Mouse (Mus musculus) lung, adult 2 months (tissue): ENCODE results near the gene Cd2. TPM values are rescaled to one million over a fixed set of nuclear protein-coding genes. Genes with fewer than 3 reads are reported as not detected.

Experiments used
- DNase-seq: peaks from one replicate; pipeline ENCODE4 v3.0.0; 2022
- H3K4me1 ChIP-seq: fragments of 200-500 bp; 2 replicates; pipeline ENCODE4 v1.6.1; 2011; ENCODE audit warnings: low read length; ENCODE audit not compliant: control insufficient read depth, insufficient read depth
- H3K4me3 ChIP-seq: fragments of 200-500 bp; replicated peaks from 2 replicates; pipeline ENCODE3; 2011; ENCODE audit warnings: low read depth, mild to moderate bottlenecking, control low read depth, low read length; ENCODE audit errors: extremely low read depth
- CTCF ChIP-seq: fragments of 200-500 bp; IDR thresholded peaks from 2 replicates; pipeline ENCODE4 v1.5.1; 2011; ENCODE audit warnings: mild to moderate bottlenecking, low read length, control low read depth; ENCODE audit not compliant: insufficient read depth
- POLR2A ChIP-seq: fragments of 200-500 bp; IDR thresholded peaks from 2 replicates; pipeline ENCODE4 v1.6.1; 2011; ENCODE audit warnings: low read depth, mild to moderate bottlenecking, control low read depth, low read length, borderline replicate concordance; ENCODE audit errors: extremely low read depth
- WGBS: fragments of 180-500 bp; shearing (Covaris S2); methylation state at CpG from one replicate; pipeline ENCODE4 v1.1.7; 2018; 5-methylcytosine and 5-hydroxymethylcytosine counted together
- polyA plus RNA-seq: library from polyadenylated mRNA; depleted of rRNA; stranded (reverse); fragments of >200 nt; gene quantifications from 2 replicates; pipeline ENCODE4 v1.2.3, GENCODE M21; 2012

The Cd2 gene
- polyA plus RNA-seq, 1 experiment: 11.4 TPM

GRCm38 (mm10) chr3:101293571-101294135 is 5.9 kb upstream of the Cd2 start:
- Histone ChIP-seq H3K4me1 (peaks cover 7% of the 10 kb centered on the region), H3K4me3 (no peak overlapping the region)
- TF ChIP-seq CTCF (no peak), POLR2A (no peak)
- DNase-seq: peak; percentile 25
- 52% methylated on average over 8 of the region's 8 CpGs for WGBS

- TF ChIP-seq POLR2A (no peak), CTCF (no peak)
- no peak for DNase-seq
These were observed 4.9 kb upstream of the Cd2 start for GRCm38 (mm10) chr3:101292611-101293010.

GRCm38 (mm10) chr3:101290587-101291520 is 3.1 kb upstream of the Cd2 start:
- no peak overlapping the region for H3K4me3 ChIP-seq
- peak; percentile 53; the same call in 1 of the 2 replicates for TF ChIP-seq POLR2A
- TF ChIP-seq CTCF: no peak
- H3K4me1 ChIP-seq: peaks cover 7% of the 10 kb centered on the region
- WGBS: 46% methylated on average over 19 of the region's 19 CpGs
- no peak for DNase-seq

More at GRCm38 (mm10) chr3:101292611-101293010, 4.9 kb upstream of the Cd2 start:
- H3K4me1 ChIP-seq: peaks cover 7% of the 10 kb centered on the region
- no peak overlapping the region for H3K4me3 ChIP-seq
- 78% methylated on average over 5 of the region's 5 CpGs for WGBS

- H3K4me1 ChIP-seq: peaks cover 6% of the 10 kb centered on the region
- no peak overlapping the region for H3K4me3 ChIP-seq
- DNase-seq: no peak
- TF ChIP-seq POLR2A (no peak), CTCF (no peak)
- WGBS: 86% methylated on average over 7 of the region's 7 CpGs
These were observed 2.3 kb upstream of the Cd2 start for GRCm38 (mm10) chr3:101290036-101290435.

- Histone ChIP-seq H3K4me3 (no peak overlapping the region), H3K4me1 (peaks cover 2% of the 10 kb centered on the region; the same call in 1 of the 2 replicates)
- no peak for DNase-seq
- TF ChIP-seq POLR2A (no peak), CTCF (no peak)
- WGBS: 84% methylated on average over 3 of the region's 3 CpGs
These were observed 1.7 kb upstream of the Cd2 start for GRCm38 (mm10) chr3:101289406-101289805.

- DNase-seq: no peak
- WGBS: 80% methylated on average over 12 of the region's 12 CpGs
- Histone ChIP-seq H3K4me1 (peaks cover 2% of the 10 kb centered on the region), H3K4me3 (peak overlapping the region; percentile 21)
- TF ChIP-seq POLR2A (no peak), CTCF (no peak)
These were observed 1.1 kb downstream of the Cd2 start for GRCm38 (mm10) chr3:101286336-101287325.

GRCm38 (mm10) chr3:101285851-101286250 is 1.9 kb downstream of the Cd2 start:
- Histone ChIP-seq H3K4me1 (peaks cover 7% of the 10 kb centered on the region), H3K4me3 (no peak overlapping the region)
- TF ChIP-seq POLR2A (no peak), CTCF (no peak)
- WGBS: 87% methylated on average over 12 of the region's 12 CpGs
- DNase-seq: no peak

- Histone ChIP-seq H3K4me3 (no peak overlapping the region), H3K4me1 (peaks cover 12% of the 10 kb centered on the region)
- TF ChIP-seq POLR2A: no peak
- TF ChIP-seq CTCF: no peak
- WGBS: 92% methylated on average over 5 of the region's 5 CpGs
- no peak for DNase-seq
These were observed 2.6 kb downstream of the Cd2 start for GRCm38 (mm10) chr3:101285021-101285615.
